Mouse (Mus musculus): Measurements from ENCODE around the gene Zfp112. TPM values are rescaled to one million over a fixed set of nuclear protein-coding genes. Genes with fewer than 3 reads are reported as not detected.

The Zfp112 gene
- polyA plus RNA-seq (2014; fragmentation: Illumina TruSeq; extraction: RNeasy Lipid Tissue Mini Kit (QIAGEN cat#74804); ENCODE audit: low read depth, low replicate concordance) = 4.6 TPM

DNA sequence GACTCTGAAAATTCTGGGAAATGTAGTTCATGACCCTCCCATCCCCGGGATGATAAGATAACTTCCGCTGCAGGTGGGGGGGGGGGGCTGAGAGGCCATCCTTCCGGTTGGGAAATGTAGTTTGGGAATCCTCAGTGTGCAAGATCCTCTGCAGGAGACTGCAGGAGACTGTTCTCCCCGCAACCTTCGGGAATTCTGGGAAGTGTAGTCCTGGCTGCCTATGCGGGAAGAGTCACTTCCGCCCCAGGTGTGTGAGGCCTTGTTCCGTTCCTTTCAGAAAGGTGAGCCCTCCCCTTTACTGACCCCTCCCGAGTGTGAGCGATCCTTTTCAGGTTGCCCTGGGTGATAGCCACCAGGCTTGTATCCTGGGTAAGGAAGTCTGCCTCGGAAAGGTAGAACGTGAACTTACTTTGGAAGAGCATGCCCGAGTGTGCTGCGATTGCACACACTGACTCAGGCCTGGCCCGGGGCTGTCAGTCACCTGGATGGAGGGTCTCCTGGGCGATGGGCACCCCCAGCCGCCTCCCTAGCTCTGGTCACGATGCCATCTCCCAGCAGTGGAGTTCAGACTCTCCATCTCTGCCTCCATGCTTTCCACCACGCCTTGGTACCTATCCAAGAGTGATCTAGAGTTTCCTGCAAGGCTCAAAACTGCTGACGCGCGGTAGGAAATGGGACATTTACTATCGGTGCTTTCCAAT, at the start of gene Zfp112:
Zfp112 (plus strand) TSS at position 159 of the 701 bp plus-strand sequence.

DNA sequence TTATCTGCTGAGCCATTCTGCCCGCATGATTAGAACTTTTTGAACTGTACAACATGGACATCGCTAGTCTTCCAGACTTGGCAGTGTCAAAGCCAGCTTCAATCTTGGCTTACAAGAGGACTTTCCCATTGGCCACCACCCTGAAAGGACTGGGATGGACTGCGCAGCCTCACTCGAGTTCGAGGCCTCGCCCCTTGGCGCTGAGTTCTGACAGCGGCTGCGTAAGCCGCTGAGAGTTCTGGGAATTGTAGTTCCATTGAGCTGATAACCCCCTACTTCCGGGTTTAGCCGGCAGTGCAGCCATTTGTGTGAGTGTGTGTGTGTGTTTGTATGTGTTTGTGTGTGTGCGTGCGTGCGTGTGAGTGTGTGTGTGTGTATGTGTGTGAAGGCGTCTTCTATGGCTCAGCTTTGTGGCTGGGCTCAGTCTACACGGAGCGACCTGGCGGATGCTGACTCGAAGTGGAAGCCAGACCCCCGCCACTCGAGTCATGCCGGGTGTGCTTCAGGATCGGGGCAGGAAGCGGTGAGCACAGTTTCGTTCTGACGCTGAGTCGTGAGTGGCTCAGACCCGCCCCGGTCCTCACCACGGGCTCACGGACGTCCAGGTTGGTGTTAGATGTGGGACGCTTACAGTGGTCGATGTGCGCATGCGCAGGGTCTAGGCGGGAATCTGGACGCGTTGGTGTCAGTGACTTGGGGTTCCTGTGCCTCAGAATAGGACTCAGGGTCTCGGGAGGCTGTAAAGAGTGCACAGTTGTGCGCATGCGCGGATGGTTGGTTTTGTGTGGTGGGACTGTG, 30.3 kb upstream of the Zfp112 start, which contains the start of gene Zfp180:
Zfp180 (plus strand) TSS at position 291 of the 798 bp plus-strand sequence.

GRCm38 (mm10) chr7:24133996-24134828, 22.1 kb downstream of the Zfp112 start, which contains the start of gene Zfp235:
Gene Zfp235, plus strand, starts transcription at chr7:24134169.

GRCm38 (mm10) chr7:24174618-24175336, 62.7 kb downstream of the Zfp112 start, which contains the start of gene Zfp114:
Gene Zfp114, plus strand, starts transcription at chr7:24175060.

Other genes starting within 250 kb of the Zfp112 start
- gene Vmn1r177, start 245.9 kb upstream of the Zfp112 start, polyA plus RNA-seq (2014; fragmentation: Illumina TruSeq; extraction: RNeasy Lipid Tissue Mini Kit (QIAGEN cat#74804); ENCODE audit: low read depth, low replicate concordance) = not detected
- not detected for gene Vmn1r178, start 220.3 kb upstream of the Zfp112 start, polyA plus RNA-seq (2014; fragmentation: Illumina TruSeq; extraction: RNeasy Lipid Tissue Mini Kit (QIAGEN cat#74804); ENCODE audit: low read depth, low replicate concordance)
- not detected for gene Vmn1r179, start 185.3 kb upstream of the Zfp112 start, polyA plus RNA-seq (2014; fragmentation: Illumina TruSeq; extraction: RNeasy Lipid Tissue Mini Kit (QIAGEN cat#74804); ENCODE audit: low read depth, low replicate concordance)
- gene Vmn1r180, start 161.7 kb upstream of the Zfp112 start, polyA plus RNA-seq (2014; fragmentation: Illumina TruSeq; extraction: RNeasy Lipid Tissue Mini Kit (QIAGEN cat#74804); ENCODE audit: low read depth, low replicate concordance) = not detected
- not detected for gene Vmn1r181, start 137.7 kb upstream of the Zfp112 start, polyA plus RNA-seq (2014; fragmentation: Illumina TruSeq; extraction: RNeasy Lipid Tissue Mini Kit (QIAGEN cat#74804); ENCODE audit: low read depth, low replicate concordance)
- not detected for gene V1rd19, start 110.6 kb upstream of the Zfp112 start, polyA plus RNA-seq (2014; fragmentation: Illumina TruSeq; extraction: RNeasy Lipid Tissue Mini Kit (QIAGEN cat#74804); ENCODE audit: low read depth, low replicate concordance)
- gene Vmn1r183, start 59.1 kb upstream of the Zfp112 start, polyA plus RNA-seq (2014; fragmentation: Illumina TruSeq; extraction: RNeasy Lipid Tissue Mini Kit (QIAGEN cat#74804); ENCODE audit: low read depth, low replicate concordance) = not detected
- gene Zfp180, start 30.4 kb upstream of the Zfp112 start, polyA plus RNA-seq (2014; fragmentation: Illumina TruSeq; extraction: RNeasy Lipid Tissue Mini Kit (QIAGEN cat#74804); ENCODE audit: low read depth, low replicate concordance) = 15.8 TPM
- 4.2 TPM for gene Zfp235, start 21.9 kb downstream of the Zfp112 start, polyA plus RNA-seq (2014; fragmentation: Illumina TruSeq; extraction: RNeasy Lipid Tissue Mini Kit (QIAGEN cat#74804); ENCODE audit: low read depth, low replicate concordance)
- gene Zfp114, start 62.7 kb downstream of the Zfp112 start, polyA plus RNA-seq (2014; fragmentation: Illumina TruSeq; extraction: RNeasy Lipid Tissue Mini Kit (QIAGEN cat#74804); ENCODE audit: low read depth, low replicate concordance) = 0.13 TPM
- 4.3 TPM for gene Zfp111, start 99.1 kb downstream of the Zfp112 start, polyA plus RNA-seq (2014; fragmentation: Illumina TruSeq; extraction: RNeasy Lipid Tissue Mini Kit (QIAGEN cat#74804); ENCODE audit: low read depth, low replicate concordance)
- 2.0 TPM for gene Zfp109, start 125.2 kb downstream of the Zfp112 start, polyA plus RNA-seq (2014; fragmentation: Illumina TruSeq; extraction: RNeasy Lipid Tissue Mini Kit (QIAGEN cat#74804); ENCODE audit: low read depth, low replicate concordance)
- 2.1 TPM for gene Zfp108, start 142.5 kb downstream of the Zfp112 start, polyA plus RNA-seq (2014; fragmentation: Illumina TruSeq; extraction: RNeasy Lipid Tissue Mini Kit (QIAGEN cat#74804); ENCODE audit: low read depth, low replicate concordance)
- gene Zfp93, start 158.1 kb downstream of the Zfp112 start, polyA plus RNA-seq (2014; fragmentation: Illumina TruSeq; extraction: RNeasy Lipid Tissue Mini Kit (QIAGEN cat#74804); ENCODE audit: low read depth, low replicate concordance) = 4.3 TPM
- 3.4 TPM for gene Zfp61, start 188.9 kb downstream of the Zfp112 start, polyA plus RNA-seq (2014; fragmentation: Illumina TruSeq; extraction: RNeasy Lipid Tissue Mini Kit (QIAGEN cat#74804); ENCODE audit: low read depth, low replicate concordance)
- gene Zfp94, start 204.4 kb downstream of the Zfp112 start, polyA plus RNA-seq (2014; fragmentation: Illumina TruSeq; extraction: RNeasy Lipid Tissue Mini Kit (QIAGEN cat#74804); ENCODE audit: low read depth, low replicate concordance) = 3.9 TPM
- gene Tescl, start 221.6 kb downstream of the Zfp112 start, polyA plus RNA-seq (2014; fragmentation: Illumina TruSeq; extraction: RNeasy Lipid Tissue Mini Kit (QIAGEN cat#74804); ENCODE audit: low read depth, low replicate concordance) = not detected
- gene Lypd5, start 236.9 kb downstream of the Zfp112 start, polyA plus RNA-seq (2014; fragmentation: Illumina TruSeq; extraction: RNeasy Lipid Tissue Mini Kit (QIAGEN cat#74804); ENCODE audit: low read depth, low replicate concordance) = not detected

Measured in heart, adult 10 weeks (tissue).